Mouse (Mus musculus) heart, embryonic 10.5 days (tissue): ENCODE results near the gene Cabp2. TPM values are rescaled to one million over a fixed set of nuclear protein-coding genes. Genes with fewer than 3 reads are reported as not detected.
"Not testable (repeated sequence)": the region's sequence is repeated elsewhere in the genome, so short reads cannot be mapped to it uniquely, and the experiment has no call there.

ENCODE experiments used
- DNase-seq: peaks from one replicate; pipeline ENCODE4 v3.0.0-alpha.2; 2017; ENCODE audit warnings: low spot score
- H3K27ac ChIP-seq: fragments of 300-500 bp; sonication (generic); 2 replicates; pipeline ENCODE4 v1.5.1; 2016; ENCODE audit warnings: mild to moderate bottlenecking
- H3K27me3 ChIP-seq: fragments of 300-500 bp; sonication (generic); 2 replicates; pipeline ENCODE4 v1.6.1; 2016; ENCODE audit warnings: mild to moderate bottlenecking; ENCODE audit not compliant: poor library complexity, insufficient read depth, severe bottlenecking
- H3K36me3 ChIP-seq: fragments of 300-500 bp; sonication (generic); 2 replicates; pipeline ENCODE4 v1.6.1; 2016; ENCODE audit warnings: mild to moderate bottlenecking, moderate library complexity
- H3K4me1 ChIP-seq: fragments of 300-500 bp; sonication (generic); 2 replicates; pipeline ENCODE4 v1.6.1; 2016; ENCODE audit warnings: mild to moderate bottlenecking
- H3K4me3 ChIP-seq: fragments of 300-500 bp; sonication (generic); 2 replicates; pipeline ENCODE4 v1.5.1; 2016; ENCODE audit warnings: mild to moderate bottlenecking, moderate library complexity
- H3K9me3 ChIP-seq: fragments of 300-500 bp; sonication (generic); 2 replicates; pipeline ENCODE4 v1.6.1; 2016; ENCODE audit warnings: mild to moderate bottlenecking, moderate library complexity
- WGBS: fragments of 180-500 bp; shearing (Covaris S2); methylation state at CpG from one replicate; pipeline ENCODE4 v1.1.7; 2016; 5-methylcytosine and 5-hydroxymethylcytosine counted together
- polyA plus RNA-seq: library from polyadenylated mRNA; unstranded; fragments of >200 nt; fragmentation: Nextera tagmentation; extraction: Ambion mirVana; gene quantifications from 2 replicates; pipeline ENCODE4 v1.2.1, GENCODE M21; 2016

Gene Cabp2
- polyA plus RNA-seq, 1 experiment from 2014 or later = not detected

GRCm38 (mm10) chr19:4115816-4116215 lies 34.4 kb downstream of the Cabp2 start:
- peaks cover 78% of the 10 kb centered on the region for H3K36me3 ChIP-seq
- H3K9me3 ChIP-seq = no peaks in the 10 kb centered on the region
- DNase-seq = no peak
- WGBS = 80% methylated on average over 11 of the region's 11 CpGs
- no peak overlapping the region for H3K27ac ChIP-seq
- H3K27me3 ChIP-seq = no peaks in the 10 kb centered on the region
- H3K4me3 ChIP-seq = no peak overlapping the region
- H3K4me1 ChIP-seq = peaks cover 33% of the 10 kb centered on the region

- peaks cover 33% of the 10 kb centered on the region for H3K4me1 ChIP-seq
- DNase-seq = no peak
- no peaks in the 10 kb centered on the region for H3K27me3 ChIP-seq
- no peaks in the 10 kb centered on the region for H3K9me3 ChIP-seq
- WGBS = 96% methylated on average over 7 of the region's 7 CpGs
- peaks cover 66% of the 10 kb centered on the region for H3K36me3 ChIP-seq
- no peak overlapping the region for H3K4me3 ChIP-seq
- no peak overlapping the region for H3K27ac ChIP-seq
Observed at GRCm38 (mm10) chr19:4117006-4117405, 35.6 kb downstream of the Cabp2 start.

GRCm38 (mm10) chr19:4118350-4118749 lies 37.0 kb downstream of the Cabp2 start:
- DNase-seq = no peak
- Histone ChIP-seq H3K36me3 (peaks cover 53% of the 10 kb centered on the region), H3K4me1 (peaks cover 30% of the 10 kb centered on the region), H3K27ac (no peak overlapping the region), H3K27me3 (no peaks in the 10 kb centered on the region), H3K4me3 (no peak overlapping the region), H3K9me3 (no peaks in the 10 kb centered on the region)
- 90% methylated on average over 2 of the region's 2 CpGs for WGBS

GRCm38 (mm10) chr19:4119716-4120487 lies 38.5 kb downstream of the Cabp2 start:
- peaks cover 38% of the 10 kb centered on the region for H3K36me3 ChIP-seq
- no peak for DNase-seq
- no peak overlapping the region for H3K27ac ChIP-seq
- H3K27me3 ChIP-seq = no peaks in the 10 kb centered on the region
- no peaks in the 10 kb centered on the region for H3K9me3 ChIP-seq
- WGBS = 81% methylated on average over 6 of the region's 6 CpGs
- peaks cover 15% of the 10 kb centered on the region; the same call in 1 of the 2 replicates for H3K4me1 ChIP-seq
- H3K4me3 ChIP-seq = peak overlapping the region; percentile 62; the same call in 1 of the 2 replicates

GRCm38 (mm10) chr19:4120496-4120895 lies 39.1 kb downstream of the Cabp2 start:
- Histone ChIP-seq H3K4me3 (peak overlapping the region; percentile 62), H3K36me3 (peaks cover 32% of the 10 kb centered on the region), H3K4me1 (peaks cover 13% of the 10 kb centered on the region; the same call in 1 of the 2 replicates), H3K9me3 (no peaks in the 10 kb centered on the region), H3K27me3 (no peaks in the 10 kb centered on the region), H3K27ac (no peak overlapping the region)
- no peak for DNase-seq
- 89% methylated on average over 2 of the region's 2 CpGs for WGBS

GRCm38 (mm10) chr19:4121097-4121805 lies 39.9 kb downstream of the Cabp2 start:
- Histone ChIP-seq H3K27ac (peak overlapping the region; percentile 89), H3K36me3 (peaks cover 24% of the 10 kb centered on the region), H3K4me1 (peaks cover 14% of the 10 kb centered on the region; the same call in 1 of the 2 replicates), H3K9me3 (no peaks in the 10 kb centered on the region), H3K4me3 (peak overlapping the region; percentile 62), H3K27me3 (no peaks in the 10 kb centered on the region)
- DNase-seq = peak; percentile 98
- WGBS = 4% methylated on average over 38 of the region's 38 CpGs

GRCm38 (mm10) chr19:4121896-4122295 lies 40.5 kb downstream of the Cabp2 start:
- H3K27ac ChIP-seq = peak overlapping the region; percentile 89
- not testable (repeated sequence) for H3K9me3 ChIP-seq, DNase-seq, H3K4me3 ChIP-seq, H3K27me3 ChIP-seq
- WGBS = 60% methylated on average over 6 of the region's 6 CpGs
- peaks cover 18% of the 10 kb centered on the region for H3K36me3 ChIP-seq
- H3K4me1 ChIP-seq = peaks cover 20% of the 10 kb centered on the region

GRCm38 (mm10) chr19:4122411-4123370 lies 41.3 kb downstream of the Cabp2 start:
- Histone ChIP-seq H3K36me3 (peaks cover 14% of the 10 kb centered on the region), H3K27ac (no peak overlapping the region), H3K4me1 (peaks cover 28% of the 10 kb centered on the region), H3K4me3 (no peak overlapping the region), H3K27me3 (no peaks in the 10 kb centered on the region), H3K9me3 (no peaks in the 10 kb centered on the region)
- no peak for DNase-seq
- whole genome bisulfite sequencing = 79% methylated on average over 7 of the region's 7 CpGs

GRCm38 (mm10) chr19:4124432-4124831 lies 43.1 kb downstream of the Cabp2 start:
- Histone ChIP-seq H3K4me1 (peaks cover 28% of the 10 kb centered on the region), H3K9me3 (no peaks in the 10 kb centered on the region), H3K36me3 (peaks cover 19% of the 10 kb centered on the region), H3K27me3 (no peaks in the 10 kb centered on the region), H3K27ac (no peak overlapping the region), H3K4me3 (no peak overlapping the region)
- 81% methylated on average over 4 of the region's 4 CpGs for WGBS
- no peak for DNase-seq

- WGBS = 18% methylated on average over 4 of the region's 4 CpGs
- peaks cover 26% of the 10 kb centered on the region for H3K36me3 ChIP-seq
- not testable (repeated sequence) for H3K27me3 ChIP-seq, DNase-seq, H3K9me3 ChIP-seq
- peaks cover 30% of the 10 kb centered on the region for H3K4me1 ChIP-seq
- peak overlapping the region; percentile 92 for H3K27ac ChIP-seq
- H3K4me3 ChIP-seq = peak overlapping the region; percentile 84
Observed at GRCm38 (mm10) chr19:4125268-4125667, 43.9 kb downstream of the Cabp2 start.

- 1% methylated on average over 64 of the region's 64 CpGs for WGBS
- no peaks in the 10 kb centered on the region for H3K27me3 ChIP-seq
- peak within 1 kb of the TSS; percentile 92 for H3K27ac ChIP-seq
- peaks cover 31% of the 10 kb centered on the region for H3K36me3 ChIP-seq
- H3K9me3 ChIP-seq = no peaks in the 10 kb centered on the region
- peaks cover 22% of the 10 kb centered on the region for H3K4me1 ChIP-seq
- peak; percentile 99 for DNase-seq
- H3K4me3 ChIP-seq = peak within 1 kb of the TSS; percentile 84
Observed at GRCm38 (mm10) chr19:4125741-4126696, 44.6 kb downstream of the Cabp2 start, which contains the start of gene Aip. Aip (minus strand) TSS chr19:4125858.
